Mouse (Mus musculus) intestine, postnatal 0 days (tissue): ENCODE measurements around the gene Dock9. TPM values are rescaled to one million over a fixed set of nuclear protein-coding genes. Genes with fewer than 3 reads are reported as not detected.

Source experiments
- ATAC-seq: fragments of 200-750 bp; cut with Nextera tagmentation; 2 replicates; pipeline ENCODE4 v1.8.0; 2017; ENCODE audit warnings: mild to moderate bottlenecking, moderate TSS enrichment, moderate library complexity
- H3K27ac ChIP-seq: fragments of 300-500 bp; sonication (generic); 2 replicates; pipeline ENCODE4 v1.5.1; 2014; ENCODE audit warnings: mild to moderate bottlenecking, low read depth, low read length, moderate library complexity
- H3K27me3 ChIP-seq: fragments of 300-500 bp; sonication (generic); replicated peaks from 2 replicates; pipeline ENCODE4 v1.6.1; 2014; ENCODE audit warnings: low read length, mixed read lengths; ENCODE audit not compliant: control insufficient read depth, insufficient read depth
- H3K36me3 ChIP-seq: fragments of 300-500 bp; sonication (generic); 2 replicates; pipeline ENCODE4 v1.6.1; 2014; ENCODE audit warnings: mild to moderate bottlenecking, moderate library complexity; ENCODE audit not compliant: control insufficient read depth, insufficient read depth
- H3K4me1 ChIP-seq: fragments of 300-500 bp; sonication (generic); replicated peaks from 2 replicates; pipeline ENCODE4 v1.6.1; 2014; ENCODE audit warnings: antibody characterized with exemption, low read length, mixed read lengths; ENCODE audit not compliant: control insufficient read depth, insufficient read depth
- H3K4me2 ChIP-seq: fragments of 300-500 bp; sonication (generic); replicated peaks from 2 replicates; pipeline ENCODE4 v1.6.1; 2014; ENCODE audit warnings: low read depth, mild to moderate bottlenecking, moderate library complexity
- H3K4me3 ChIP-seq: fragments of 300-500 bp; sonication (generic); 2 replicates; pipeline ENCODE4 v1.5.1; 2014; ENCODE audit warnings: low read depth, low read length
- H3K9ac ChIP-seq: fragments of 300-500 bp; sonication (generic); 2 replicates; pipeline ENCODE4 v1.6.1; 2014; ENCODE audit warnings: mild to moderate bottlenecking, low read depth, low read length
- H3K9me3 ChIP-seq: fragments of 300-500 bp; sonication (generic); 2 replicates; pipeline ENCODE4 v1.6.1; 2016; ENCODE audit warnings: mixed run types; ENCODE audit not compliant: control insufficient read depth
- CTCF ChIP-seq: sonication (generic); IDR thresholded peaks from 2 replicates; pipeline ENCODE4 v1.5.1; 2016; ENCODE audit warnings: low read depth, mild to moderate bottlenecking, control low read depth, antibody characterized with exemption, moderate library complexity
- WGBS: fragments of 180-500 bp; shearing (Covaris S2); extraction: QIAGEN DNeasy Blood & Tissue Kit; methylation state at CpG from one replicate; pipeline ENCODE4 v1.1.7; 2014; 5-methylcytosine and 5-hydroxymethylcytosine counted together
- polyA plus RNA-seq: library from polyadenylated mRNA; unstranded; fragments of >200 nt; fragmentation: Nextera tagmentation; extraction: Ambion mirVana; gene quantifications from 2 replicates; pipeline ENCODE4 v1.2.1, GENCODE M21; 2015

Gene Dock9
- polyA plus RNA-seq, result 6.2 and 7.3 TPM in 2 replicates

- Histone ChIP-seq H3K36me3 (no peaks in the 10 kb centered on the region), H3K27ac (peak within 1 kb of the TSS; percentile 96), H3K4me1 (peaks cover 7% of the 10 kb centered on the region; the same call in 1 of the 2 replicates), H3K4me2 (peak within 1 kb of the TSS; percentile 92), H3K27me3 (no peaks in the 10 kb centered on the region), H3K9me3 (no peaks in the 10 kb centered on the region), H3K4me3 (peak within 1 kb of the TSS; percentile 74), H3K9ac (peak within 1 kb of the TSS; percentile 67)
- under 1% methylated on average over 101 of the region's 106 CpGs for WGBS
- ATAC-seq, result peak; percentile 93
- peak; percentile 43; the same call in 1 of the 2 replicates for TF ChIP-seq CTCF
Observed at GRCm38 (mm10) chr14:121797457-121798410, at the start of gene Dock9. Gene Dock9 (minus strand): TSS chr14:121797837.

GRCm38 (mm10) chr14:121844486-121844885 is 46.8 kb upstream of the Dock9 start:
- H3K4me2 ChIP-seq, result no peak overlapping the region
- H3K27ac ChIP-seq, result no peak overlapping the region
- no peaks in the 10 kb centered on the region for H3K4me1 ChIP-seq
- no peaks in the 10 kb centered on the region for H3K9me3 ChIP-seq
- H3K9ac ChIP-seq, result no peak overlapping the region
- no peaks in the 10 kb centered on the region for H3K27me3 ChIP-seq
- H3K36me3 ChIP-seq, result no peaks in the 10 kb centered on the region
- TF ChIP-seq CTCF, result no peak
- no peak overlapping the region for H3K4me3 ChIP-seq
- ATAC-seq, result no peak
- 62% methylated on average over 8 of the region's 8 CpGs for WGBS

- H3K9me3 ChIP-seq, result peaks cover 5% of the 10 kb centered on the region; the same call in 1 of the 2 replicates
- ATAC-seq, result no peak
- 89% methylated on average over 8 of the region's 8 CpGs for WGBS
- no peak overlapping the region for H3K4me3 ChIP-seq
- no peak overlapping the region for H3K27ac ChIP-seq
- no peak overlapping the region for H3K9ac ChIP-seq
- no peaks in the 10 kb centered on the region for H3K27me3 ChIP-seq
- TF ChIP-seq CTCF, result no peak
- H3K36me3 ChIP-seq, result no peaks in the 10 kb centered on the region
- no peak overlapping the region for H3K4me2 ChIP-seq
- H3K4me1 ChIP-seq, result no peaks in the 10 kb centered on the region
Observed at GRCm38 (mm10) chr14:121840217-121840616, 42.6 kb upstream of the Dock9 start.

GRCm38 (mm10) chr14:121838161-121838560 is 40.5 kb upstream of the Dock9 start:
- H3K36me3 ChIP-seq, result no peaks in the 10 kb centered on the region
- ATAC-seq, result no peak

GRCm38 (mm10) chr14:121833001-121833520 is 35.4 kb upstream of the Dock9 start:
- ATAC-seq, result no peak

More at GRCm38 (mm10) chr14:121838161-121838560, 40.5 kb upstream of the Dock9 start:
- no peak overlapping the region for H3K9ac ChIP-seq
- H3K27ac ChIP-seq, result no peak overlapping the region
- H3K9me3 ChIP-seq, result peaks cover 5% of the 10 kb centered on the region; the same call in 1 of the 2 replicates
- WGBS, result 87% methylated on average over 4 of the region's 4 CpGs
- H3K27me3 ChIP-seq, result no peaks in the 10 kb centered on the region
- H3K4me3 ChIP-seq, result no peak overlapping the region
- H3K4me1 ChIP-seq, result no peaks in the 10 kb centered on the region
- TF ChIP-seq CTCF, result no peak
- H3K4me2 ChIP-seq, result no peak overlapping the region

GRCm38 (mm10) chr14:121829816-121830442 is 32.3 kb upstream of the Dock9 start:
- ATAC-seq, result no peak
- Histone ChIP-seq H3K9me3 (no peaks in the 10 kb centered on the region), H3K4me1 (0 out of 2 replicates have a peak, but pooled peaks cover 2% of the 10 kb centered on the region), H3K36me3 (no peaks in the 10 kb centered on the region), H3K27me3 (no peaks in the 10 kb centered on the region), H3K4me2 (no peak overlapping the region), H3K4me3 (no peak overlapping the region), H3K27ac (no peak overlapping the region), H3K9ac (no peak overlapping the region)
- TF ChIP-seq CTCF, result no peak
- 84% methylated on average over 4 of the region's 4 CpGs for WGBS

More at GRCm38 (mm10) chr14:121833001-121833520, 35.4 kb upstream of the Dock9 start:
- H3K4me2 ChIP-seq, result no peak overlapping the region
- H3K27me3 ChIP-seq, result no peaks in the 10 kb centered on the region
- H3K9me3 ChIP-seq, result no peaks in the 10 kb centered on the region
- no peak for TF ChIP-seq CTCF
- H3K4me1 ChIP-seq, result no peaks in the 10 kb centered on the region
- no peak overlapping the region for H3K9ac ChIP-seq
- H3K27ac ChIP-seq, result no peak overlapping the region
- H3K36me3 ChIP-seq, result no peaks in the 10 kb centered on the region
- no peak overlapping the region for H3K4me3 ChIP-seq
- 67% methylated on average over 2 of the region's 2 CpGs for WGBS
